Mouse (Mus musculus) lung, adult 2 months (tissue): Measurements from ENCODE around the gene Hmmr.
A peak's percentile ranks its signal among the peaks of the same experiment; 100 is the strongest.

ENCODE experiments used
- CTCF ChIP-seq: fragments of 200-500 bp; IDR thresholded peaks from 2 replicates; pipeline ENCODE4 v1.5.1; 2011; ENCODE audit warnings: mild to moderate bottlenecking, low read length, control low read depth; ENCODE audit not compliant: insufficient read depth
- POLR2A ChIP-seq: fragments of 200-500 bp; IDR thresholded peaks from 2 replicates; pipeline ENCODE4 v1.6.1; 2011; ENCODE audit warnings: low read depth, mild to moderate bottlenecking, control low read depth, low read length, borderline replicate concordance; ENCODE audit errors: extremely low read depth

- TF ChIP-seq CTCF: no peak
- peak; percentile 74 for TF ChIP-seq POLR2A
Measured at GRCm38 (mm10) chr11:40692511-40693365, 40.5 kb downstream of the Hmmr start.
